Mouse (Mus musculus): ENCODE measurements around the gene Fam227a. TPM values are rescaled to one million over a fixed set of nuclear protein-coding genes. Genes with fewer than 3 reads are reported as not detected.

Fam227a gene
- polyA plus RNA-seq, 1 experiment from 2014 or later = 3.5 TPM

- Histone ChIP-seq H3K27me3 (ENCODE audit: control insufficient read depth, insufficient read depth, low read length) (no peaks in the 10 kb centered on the region), H3K9ac (ENCODE audit: low read length) (no peak overlapping the region), H3K4me1 (ENCODE audit: control insufficient read depth, insufficient read depth, low read length) (no peaks in the 10 kb centered on the region), H3K27ac (ENCODE audit: low read depth, low read length) (no peak overlapping the region), H3K9me3 (ENCODE audit: control insufficient read depth, low read length) (no peaks in the 10 kb centered on the region), H3K4me3 (ENCODE audit: low read depth, low read length) (no peak overlapping the region), H3K36me3 (ENCODE audit: control insufficient read depth, insufficient read depth, low read length) (no peaks in the 10 kb centered on the region), H3K4me2 (ENCODE audit: low read depth) (no peak overlapping the region)
- no peak for DNase-seq (ENCODE audit: low spot score)
- 78% methylated on average over 6 of the region's 6 CpGs for WGBS
- no peak for ATAC-seq (ENCODE audit: insufficient read depth, low FRiP score, low TSS enrichment)
Observed at GRCm38 (mm10) chr15:79577671-79578426, 80.9 kb downstream of the Fam227a start.

DNA sequence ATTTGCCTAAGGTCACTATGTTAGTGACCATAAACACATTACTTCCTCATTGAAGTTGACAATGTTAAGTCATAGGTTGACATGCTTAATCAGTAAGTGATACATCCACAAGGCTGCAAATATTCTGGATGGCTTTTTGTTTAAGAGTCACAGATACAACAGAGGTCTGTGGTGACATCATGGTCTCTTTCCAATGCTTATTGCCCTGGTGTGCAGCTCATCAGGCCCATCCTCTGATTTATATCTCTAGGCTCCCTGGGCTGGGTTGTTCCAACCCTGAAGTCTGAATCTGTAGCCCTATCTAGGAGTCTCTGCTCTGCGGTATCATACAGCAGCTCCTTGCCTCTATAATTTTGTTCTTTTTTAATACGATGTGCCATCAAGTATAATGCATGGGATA, 81.8 kb downstream of the Fam227a start:
- whole genome bisulfite sequencing = 89% methylated on average over 2 of the region's 2 CpGs
- ATAC-seq (ENCODE audit: insufficient read depth, low FRiP score, low TSS enrichment) (no peak), DNase-seq (ENCODE audit: low spot score) (no peak)
- H3K4me1 ChIP-seq (ENCODE audit: control insufficient read depth, insufficient read depth, low read length) = no peaks in the 10 kb centered on the region
- H3K27ac ChIP-seq (ENCODE audit: low read depth, low read length) = no peak overlapping the region
- no peak overlapping the region for H3K4me2 ChIP-seq (ENCODE audit: low read depth)
- H3K9ac ChIP-seq (ENCODE audit: low read length) = no peak overlapping the region
- H3K27me3 ChIP-seq (ENCODE audit: control insufficient read depth, insufficient read depth, low read length) = no peaks in the 10 kb centered on the region
- H3K4me3 ChIP-seq (ENCODE audit: low read depth, low read length) = no peak overlapping the region
- no peaks in the 10 kb centered on the region for H3K36me3 ChIP-seq (ENCODE audit: control insufficient read depth, insufficient read depth, low read length)
- no peaks in the 10 kb centered on the region for H3K9me3 ChIP-seq (ENCODE audit: control insufficient read depth, low read length)

DNA sequence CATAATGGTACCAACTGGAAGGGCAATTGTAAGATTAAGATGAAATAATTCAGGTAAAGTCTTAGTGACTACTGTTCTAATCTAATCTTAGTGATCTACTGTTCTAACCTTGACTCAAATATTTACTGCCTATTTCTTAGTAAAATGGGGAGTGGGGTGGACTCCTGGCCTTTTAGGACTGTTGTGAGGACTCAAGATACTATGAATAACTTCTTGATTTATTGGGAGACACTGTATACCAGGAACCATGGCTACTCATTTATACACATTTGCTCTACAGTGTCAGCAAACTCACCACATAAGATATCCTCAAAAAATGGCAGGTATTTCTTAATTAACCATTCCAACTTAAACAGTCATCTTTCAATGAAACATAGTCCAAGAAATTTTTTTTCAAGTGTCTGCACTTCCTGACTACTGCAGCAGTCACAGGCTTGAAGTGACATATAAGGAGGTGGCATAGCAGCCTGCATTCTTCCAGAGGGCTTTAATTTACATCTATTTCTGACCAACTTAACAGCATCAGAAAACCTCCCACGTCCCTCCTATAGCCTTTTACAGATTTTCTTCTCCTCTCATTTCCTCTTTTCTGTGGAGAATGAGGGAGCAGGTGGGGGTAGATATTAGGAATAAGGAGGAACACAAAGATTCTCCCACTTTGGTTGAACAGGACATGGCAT, 83.1 kb downstream of the Fam227a start:
- DNase-seq (ENCODE audit: low spot score) = no peak
- Histone ChIP-seq H3K36me3 (ENCODE audit: control insufficient read depth, insufficient read depth, low read length) (no peaks in the 10 kb centered on the region), H3K4me2 (ENCODE audit: low read depth) (no peak overlapping the region), H3K4me3 (ENCODE audit: low read depth, low read length) (no peak overlapping the region), H3K4me1 (ENCODE audit: control insufficient read depth, insufficient read depth, low read length) (no peaks in the 10 kb centered on the region), H3K9me3 (ENCODE audit: control insufficient read depth, low read length) (no peaks in the 10 kb centered on the region), H3K27me3 (ENCODE audit: control insufficient read depth, insufficient read depth, low read length) (no peaks in the 10 kb centered on the region), H3K9ac (ENCODE audit: low read length) (no peak overlapping the region), H3K27ac (ENCODE audit: low read depth, low read length) (no peak overlapping the region)
- ATAC-seq (ENCODE audit: insufficient read depth, low FRiP score, low TSS enrichment) = no peak
- 78% methylated on average over 1 of the region's 1 CpGs for WGBS

DNA sequence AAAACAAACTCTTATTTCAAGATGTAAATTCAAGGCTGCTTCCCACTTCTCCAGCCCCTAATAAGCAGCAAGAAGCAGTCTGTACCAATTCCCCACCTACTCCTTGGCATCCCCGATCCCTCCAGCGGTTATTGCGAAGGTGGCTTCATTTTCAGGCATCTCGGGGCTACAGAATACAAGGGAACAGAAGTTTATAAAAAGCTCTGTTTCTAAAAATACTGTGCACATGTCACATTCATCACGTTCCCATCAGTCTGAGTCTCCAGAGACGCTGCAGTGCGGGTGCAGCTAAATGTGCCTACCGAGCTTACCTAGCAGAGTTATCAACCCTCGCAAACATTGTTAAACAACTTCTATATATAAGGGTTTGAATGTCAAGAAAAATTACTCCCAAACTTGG, 96.3 kb downstream of the Fam227a start:
- H3K4me2 ChIP-seq (ENCODE audit: low read depth) = no peak overlapping the region
- H3K9me3 ChIP-seq (ENCODE audit: control insufficient read depth, low read length) = no peaks in the 10 kb centered on the region
- 91% methylated on average over 9 of the region's 9 CpGs for WGBS
- no peaks in the 10 kb centered on the region for H3K4me1 ChIP-seq (ENCODE audit: control insufficient read depth, insufficient read depth, low read length)
- ATAC-seq (ENCODE audit: insufficient read depth, low FRiP score, low TSS enrichment) (no peak), DNase-seq (ENCODE audit: low spot score) (no peak)
- no peak overlapping the region for H3K9ac ChIP-seq (ENCODE audit: low read length)
- H3K36me3 ChIP-seq (ENCODE audit: control insufficient read depth, insufficient read depth, low read length) = no peaks in the 10 kb centered on the region
- H3K27me3 ChIP-seq (ENCODE audit: control insufficient read depth, insufficient read depth, low read length) = no peaks in the 10 kb centered on the region
- no peak overlapping the region for H3K27ac ChIP-seq (ENCODE audit: low read depth, low read length)
- H3K4me3 ChIP-seq (ENCODE audit: low read depth, low read length) = no peak overlapping the region

DNA sequence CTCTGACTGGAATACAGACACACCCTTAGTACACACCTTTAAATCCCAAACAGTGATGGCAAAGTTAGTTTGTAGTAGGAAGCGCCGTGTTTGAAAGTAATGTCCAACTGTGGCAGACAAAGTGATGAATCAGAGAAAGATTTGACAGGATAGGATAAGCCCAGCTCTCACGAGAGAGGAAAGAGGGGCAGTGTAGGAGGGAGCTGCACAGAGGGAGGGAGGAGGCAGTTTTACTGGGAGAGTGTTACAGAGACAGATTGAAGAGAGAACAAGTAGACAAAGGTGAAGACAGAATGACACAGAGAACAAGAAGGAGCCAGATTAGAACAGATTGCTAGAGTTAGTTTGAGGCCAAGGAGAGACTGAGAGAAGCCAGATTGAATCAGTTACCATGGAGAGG, 99.1 kb downstream of the Fam227a start:
- H3K4me1 ChIP-seq (ENCODE audit: control insufficient read depth, insufficient read depth, low read length) = no peaks in the 10 kb centered on the region
- no peak overlapping the region for H3K27ac ChIP-seq (ENCODE audit: low read depth, low read length)
- no peaks in the 10 kb centered on the region for H3K27me3 ChIP-seq (ENCODE audit: control insufficient read depth, insufficient read depth, low read length)
- no peak overlapping the region for H3K9ac ChIP-seq (ENCODE audit: low read length)
- no peaks in the 10 kb centered on the region for H3K36me3 ChIP-seq (ENCODE audit: control insufficient read depth, insufficient read depth, low read length)
- DNase-seq (ENCODE audit: low spot score) = no peak
- ATAC-seq (ENCODE audit: insufficient read depth, low FRiP score, low TSS enrichment) = no peak
- WGBS = 74% methylated on average over 3 of the region's 3 CpGs
- no peaks in the 10 kb centered on the region for H3K9me3 ChIP-seq (ENCODE audit: control insufficient read depth, low read length)
- no peak overlapping the region for H3K4me2 ChIP-seq (ENCODE audit: low read depth)
- no peak overlapping the region for H3K4me3 ChIP-seq (ENCODE audit: low read depth, low read length)

Small RNA genes within 50 kb of the gene (microRNA-seq; reads per million reads assigned to microRNA genes)
- gene Gm27903 = not detected

Other genes with a start within 250 kb of the Fam227a start
- gene Csnk1e, start 203.4 kb downstream of the Fam227a start, polyA plus RNA-seq (2014; fragmentation: Nextera tagmentation; extraction: Ambion mirVana) = 192 and 213 TPM in 2 replicates
- not detected in 2 replicates for gene Kcnj4, start 153.7 kb downstream of the Fam227a start, polyA plus RNA-seq (2014; fragmentation: Nextera tagmentation; extraction: Ambion mirVana)
- gene Kdelr3, start 142.5 kb downstream of the Fam227a start, polyA plus RNA-seq (2014; fragmentation: Nextera tagmentation; extraction: Ambion mirVana) = 12.1 and 16.9 TPM in 2 replicates
- 87.0 and 88.8 TPM in 2 replicates for gene Ddx17, start 112.2 kb downstream of the Fam227a start, polyA plus RNA-seq (2014; fragmentation: Nextera tagmentation; extraction: Ambion mirVana)
- gene Dmc1, start 53.8 kb downstream of the Fam227a start, polyA plus RNA-seq (2014; fragmentation: Nextera tagmentation; extraction: Ambion mirVana) = 1.1 and 1.5 TPM in 2 replicates
- 65.5 and 70.8 TPM in 2 replicates for gene Cby1, start 243 bp upstream of the Fam227a start, polyA plus RNA-seq (2014; fragmentation: Nextera tagmentation; extraction: Ambion mirVana)
- gene Tomm22, start 11.9 kb upstream of the Fam227a start, polyA plus RNA-seq (2014; fragmentation: Nextera tagmentation; extraction: Ambion mirVana) = 285 and 287 TPM in 2 replicates
- 14.6 and 16.4 TPM in 2 replicates for gene Josd1, start 29.0 kb upstream of the Fam227a start, polyA plus RNA-seq (2014; fragmentation: Nextera tagmentation; extraction: Ambion mirVana)
- gene Gtpbp1, start 31.9 kb upstream of the Fam227a start, polyA plus RNA-seq (2014; fragmentation: Nextera tagmentation; extraction: Ambion mirVana) = 39.7 and 42.5 TPM in 2 replicates
- 6.1 and 10.2 TPM in 2 replicates for gene Sun2, start 83.6 kb upstream of the Fam227a start, polyA plus RNA-seq (2014; fragmentation: Nextera tagmentation; extraction: Ambion mirVana)
- gene Dnal4, start 118.9 kb upstream of the Fam227a start, polyA plus RNA-seq (2014; fragmentation: Nextera tagmentation; extraction: Ambion mirVana) = 68.6 and 70.8 TPM in 2 replicates
- 1.5 and 2.0 TPM in 2 replicates for gene Nptxr, start 145.8 kb upstream of the Fam227a start, polyA plus RNA-seq (2014; fragmentation: Nextera tagmentation; extraction: Ambion mirVana)
- gene Npcd, start 175.3 kb upstream of the Fam227a start, polyA plus RNA-seq (2014; fragmentation: Nextera tagmentation; extraction: Ambion mirVana) = not detected in 2 replicates
- 17.3 and 18.0 TPM in 2 replicates for gene Cbx6, start 175.7 kb upstream of the Fam227a start, polyA plus RNA-seq (2014; fragmentation: Nextera tagmentation; extraction: Ambion mirVana)
- 5.4 and 7.3 TPM in 2 replicates for gene Apobec3, start 232.7 kb upstream of the Fam227a start, polyA plus RNA-seq (2014; fragmentation: Nextera tagmentation; extraction: Ambion mirVana)